Mouse (Mus musculus) heart, embryonic 11.5 days (tissue): Measurements from ENCODE around the gene Golga3. TPM values are rescaled to one million over a fixed set of nuclear protein-coding genes. Genes with fewer than 3 reads are reported as not detected.

Source experiments
- ATAC-seq: fragments of 200-750 bp; cut with Nextera tagmentation; replicated peaks from 2 replicates; pipeline ENCODE4 v1.8.0; 2017; ENCODE audit warnings: moderate library complexity; ENCODE audit not compliant: insufficient number of reproducible peaks, low FRiP score, low TSS enrichment
- H3K27ac ChIP-seq: fragments of 300-500 bp; sonication (generic); 2 replicates; pipeline ENCODE4 v1.5.1; 2014; ENCODE audit warnings: mild to moderate bottlenecking, low read depth, low read length
- H3K27me3 ChIP-seq: fragments of 300-500 bp; sonication (generic); 2 replicates; pipeline ENCODE4 v1.6.1; 2014; ENCODE audit warnings: mild to moderate bottlenecking, low read length, mixed read lengths; ENCODE audit not compliant: control insufficient read depth, insufficient read depth
- H3K36me3 ChIP-seq: fragments of 300-500 bp; sonication (generic); 2 replicates; pipeline ENCODE4 v1.6.1; 2014; ENCODE audit warnings: mild to moderate bottlenecking, low read length, moderate library complexity, mixed read lengths; ENCODE audit not compliant: control insufficient read depth, insufficient read depth
- H3K4me1 ChIP-seq: fragments of 300-500 bp; sonication (generic); 2 replicates; pipeline ENCODE4 v1.6.1; 2014; ENCODE audit warnings: low read length; ENCODE audit not compliant: control insufficient read depth, insufficient read depth
- H3K4me2 ChIP-seq: fragments of 300-500 bp; sonication (generic); 2 replicates; pipeline ENCODE4 v1.6.1; 2014; ENCODE audit warnings: mild to moderate bottlenecking, moderate library complexity
- H3K4me3 ChIP-seq: fragments of 300-500 bp; sonication (generic); 2 replicates; pipeline ENCODE4 v1.5.1; 2014; ENCODE audit warnings: low read depth, low read length
- H3K9ac ChIP-seq: fragments of 300-500 bp; sonication (generic); 2 replicates; pipeline ENCODE4 v1.6.1; 2014; ENCODE audit warnings: mild to moderate bottlenecking, low read depth, low read length, moderate library complexity
- H3K9me3 ChIP-seq: fragments of 300-500 bp; sonication (generic); replicated peaks from 2 replicates; pipeline ENCODE4 v1.6.1; 2016; ENCODE audit warnings: low read length; ENCODE audit not compliant: control insufficient read depth
- WGBS: fragments of 180-500 bp; shearing (Covaris S2); extraction: QIAGEN DNeasy Blood & Tissue Kit; methylation state at CpG from one replicate; pipeline ENCODE4 v1.1.7; 2014; ENCODE audit not compliant: insufficient replicate concordance; 5-methylcytosine and 5-hydroxymethylcytosine counted together
- polyA plus RNA-seq: library from polyadenylated mRNA; unstranded; fragments of >200 nt; fragmentation: Nextera tagmentation; extraction: Ambion mirVana; gene quantifications from 2 replicates; pipeline ENCODE4 v1.2.1, GENCODE M21; 2014

The Golga3 gene
- polyA plus RNA-seq, 1 experiment from 2014 or later = 20.9 TPM

- H3K4me1 ChIP-seq = no peaks in the 10 kb centered on the region
- no peak overlapping the region for H3K4me3 ChIP-seq
- H3K9ac ChIP-seq = no peak overlapping the region
- no peak for ATAC-seq
- no peak overlapping the region for H3K4me2 ChIP-seq
- no peak overlapping the region for H3K27ac ChIP-seq
- H3K27me3 ChIP-seq = no peaks in the 10 kb centered on the region
- no peaks in the 10 kb centered on the region for H3K9me3 ChIP-seq
- peaks cover 29% of the 10 kb centered on the region for H3K36me3 ChIP-seq
- 85% methylated on average over 6 of the region's 6 CpGs for WGBS
These were observed 46.3 kb downstream of the Golga3 start for GRCm38 (mm10) chr5:110222757-110223156.

GRCm38 (mm10) chr5:110225056-110225455 is 48.6 kb downstream of the Golga3 start:
- ATAC-seq = no peak
- no peaks in the 10 kb centered on the region for H3K9me3 ChIP-seq
- no peak overlapping the region for H3K4me3 ChIP-seq
- WGBS = 84% methylated on average over 3 of the region's 3 CpGs
- H3K4me2 ChIP-seq = no peak overlapping the region
- no peak overlapping the region for H3K27ac ChIP-seq
- H3K36me3 ChIP-seq = peaks cover 24% of the 10 kb centered on the region
- no peaks in the 10 kb centered on the region for H3K27me3 ChIP-seq
- H3K4me1 ChIP-seq = peaks cover 3% of the 10 kb centered on the region; the same call in 1 of the 2 replicates
- H3K9ac ChIP-seq = no peak overlapping the region

- Histone ChIP-seq H3K4me3 (no peak overlapping the region), H3K36me3 (peaks cover 9% of the 10 kb centered on the region; the same call in 1 of the 2 replicates), H3K4me1 (peaks cover 11% of the 10 kb centered on the region; the same call in 1 of the 2 replicates), H3K9me3 (no peaks in the 10 kb centered on the region), H3K27me3 (no peaks in the 10 kb centered on the region), H3K9ac (no peak overlapping the region), H3K27ac (no peak overlapping the region), H3K4me2 (no peak overlapping the region)
- 32% methylated on average over 1 of the region's 1 CpGs for WGBS
- no peak for ATAC-seq
These were observed 50.9 kb downstream of the Golga3 start for GRCm38 (mm10) chr5:110227336-110227883.

GRCm38 (mm10) chr5:110230401-110230779 is 53.9 kb downstream of the Golga3 start:
- no peaks in the 10 kb centered on the region for H3K27me3 ChIP-seq
- H3K27ac ChIP-seq = peak overlapping the region; percentile 92
- no peaks in the 10 kb centered on the region for H3K9me3 ChIP-seq
- H3K9ac ChIP-seq = peak overlapping the region; percentile 96
- peaks cover 11% of the 10 kb centered on the region; the same call in 1 of the 2 replicates for H3K4me1 ChIP-seq
- WGBS = 7% methylated on average over 8 of the region's 8 CpGs
- H3K4me3 ChIP-seq = peak overlapping the region; percentile 80
- ATAC-seq = no peak
- peak overlapping the region; percentile 74 for H3K4me2 ChIP-seq
- H3K36me3 ChIP-seq = 0 out of 2 replicates have a peak, but pooled peaks cover 5% of the 10 kb centered on the region

- Histone ChIP-seq H3K36me3 (0 out of 2 replicates have a peak, but pooled peaks cover 5% of the 10 kb centered on the region), H3K4me1 (peaks cover 11% of the 10 kb centered on the region; the same call in 1 of the 2 replicates), H3K27me3 (no peaks in the 10 kb centered on the region), H3K9ac (peak within 1 kb of the TSS; percentile 96), H3K27ac (peak within 1 kb of the TSS; percentile 92), H3K4me3 (peak within 1 kb of the TSS; percentile 80), H3K4me2 (peak within 1 kb of the TSS; percentile 74), H3K9me3 (no peaks in the 10 kb centered on the region)
- peak; percentile 93 for ATAC-seq
- WGBS = under 1% methylated on average over 72 of the region's 81 CpGs
These were observed 54.4 kb downstream of the Golga3 start, which contains the start of gene Ankle2 for GRCm38 (mm10) chr5:110230780-110231461. Gene Ankle2 (plus strand): TSS chr5:110231004.

- ATAC-seq = no peak
- Histone ChIP-seq H3K9me3 (no peaks in the 10 kb centered on the region), H3K4me3 (peak overlapping the region; percentile 80), H3K36me3 (peaks cover 10% of the 10 kb centered on the region), H3K4me2 (peak overlapping the region; percentile 74), H3K9ac (peak overlapping the region; percentile 96), H3K27ac (no peak overlapping the region), H3K27me3 (no peaks in the 10 kb centered on the region), H3K4me1 (peaks cover 11% of the 10 kb centered on the region; the same call in 1 of the 2 replicates)
- 43% methylated on average over 13 of the region's 13 CpGs for WGBS
These were observed 55.1 kb downstream of the Golga3 start for GRCm38 (mm10) chr5:110231638-110232037.

- Histone ChIP-seq H3K27ac (no peak overlapping the region), H3K4me1 (peaks cover 11% of the 10 kb centered on the region; the same call in 1 of the 2 replicates), H3K4me2 (peak overlapping the region; percentile 20; the same call in 1 of the 2 replicates), H3K9ac (no peak overlapping the region), H3K9me3 (no peaks in the 10 kb centered on the region), H3K36me3 (peaks cover 8% of the 10 kb centered on the region), H3K4me3 (no peak overlapping the region), H3K27me3 (no peaks in the 10 kb centered on the region)
- 88% methylated on average over 6 of the region's 6 CpGs for WGBS
- no peak for ATAC-seq
These were observed 55.8 kb downstream of the Golga3 start for GRCm38 (mm10) chr5:110232346-110232745.

- 68% methylated on average over 2 of the region's 2 CpGs for WGBS
- H3K9me3 ChIP-seq = no peaks in the 10 kb centered on the region
These were observed 67.6 kb downstream of the Golga3 start for GRCm38 (mm10) chr5:110244091-110244490.

More at GRCm38 (mm10) chr5:110244091-110244490, 67.6 kb downstream of the Golga3 start:
- Histone ChIP-seq H3K4me2 (no peak overlapping the region), H3K9ac (no peak overlapping the region), H3K4me3 (no peak overlapping the region), H3K36me3 (peaks cover 29% of the 10 kb centered on the region), H3K4me1 (no peaks in the 10 kb centered on the region), H3K27ac (no peak overlapping the region), H3K27me3 (no peaks in the 10 kb centered on the region)
- no peak for ATAC-seq
